Mouse (Mus musculus) adrenal gland, postnatal 0 days (tissue): ENCODE results near the gene Ap1g2. TPM values are rescaled to one million over a fixed set of nuclear protein-coding genes. Genes with fewer than 3 reads are reported as not detected.

ENCODE experiments used
- polyA plus RNA-seq: library from polyadenylated mRNA; unstranded; fragments of >200 nt; fragmentation: Nextera tagmentation; extraction: Ambion mirVana; gene quantifications from 2 replicates; pipeline ENCODE4 v1.2.1, GENCODE M21; 2015

Ap1g2 gene
- polyA plus RNA-seq: 10.0 and 17.4 TPM in 2 replicates

DNA sequence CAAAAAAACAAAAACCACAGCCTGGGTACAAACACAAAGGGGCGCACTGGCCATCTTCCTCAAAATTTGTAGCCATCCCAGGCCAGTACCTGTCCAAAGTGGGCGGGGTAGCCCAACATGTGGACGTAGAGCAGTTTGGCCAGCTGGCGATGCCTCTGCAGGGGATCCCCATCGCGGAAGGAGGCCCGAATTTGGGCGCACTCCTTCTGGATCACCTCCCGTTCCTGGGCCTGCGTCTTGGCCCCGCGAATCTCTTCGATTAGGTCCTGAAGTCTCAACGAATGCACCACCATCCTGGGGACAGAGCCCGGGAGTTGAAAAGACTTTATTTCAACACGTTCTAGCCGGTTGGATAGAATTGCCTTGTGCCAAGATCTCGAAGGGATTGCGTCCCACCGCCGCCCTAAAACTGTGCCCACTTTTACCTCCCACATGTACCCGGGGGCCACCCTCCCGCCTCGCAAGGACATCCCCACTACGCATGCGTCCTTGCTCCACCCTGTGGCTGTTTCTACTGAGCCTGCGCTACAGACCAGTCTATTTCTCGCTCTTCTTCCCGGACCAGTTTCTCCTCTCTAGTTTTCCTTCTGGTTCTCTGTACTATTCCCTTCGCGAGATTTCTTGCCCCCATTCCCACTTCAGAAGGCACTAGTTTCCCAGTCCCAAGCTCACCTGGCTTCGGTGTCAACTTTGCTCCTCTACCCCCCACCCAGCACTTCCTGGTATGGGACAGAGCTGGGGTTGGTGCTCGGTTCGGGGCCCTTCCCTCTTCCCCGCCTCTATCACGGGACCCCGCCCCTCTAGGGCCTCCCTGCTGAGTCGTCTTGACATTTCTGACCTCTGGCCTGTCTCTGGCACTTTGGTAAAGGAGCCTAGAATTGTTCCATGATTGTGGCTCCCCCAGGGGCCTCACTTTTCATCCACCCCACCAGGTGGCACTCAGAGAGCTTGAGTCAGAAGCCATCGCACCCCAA is at the start of gene Ap1g2:
Gene Ap1g2 (minus strand): TSS at position 758 of the 974 bp plus-strand sequence.

DNA sequence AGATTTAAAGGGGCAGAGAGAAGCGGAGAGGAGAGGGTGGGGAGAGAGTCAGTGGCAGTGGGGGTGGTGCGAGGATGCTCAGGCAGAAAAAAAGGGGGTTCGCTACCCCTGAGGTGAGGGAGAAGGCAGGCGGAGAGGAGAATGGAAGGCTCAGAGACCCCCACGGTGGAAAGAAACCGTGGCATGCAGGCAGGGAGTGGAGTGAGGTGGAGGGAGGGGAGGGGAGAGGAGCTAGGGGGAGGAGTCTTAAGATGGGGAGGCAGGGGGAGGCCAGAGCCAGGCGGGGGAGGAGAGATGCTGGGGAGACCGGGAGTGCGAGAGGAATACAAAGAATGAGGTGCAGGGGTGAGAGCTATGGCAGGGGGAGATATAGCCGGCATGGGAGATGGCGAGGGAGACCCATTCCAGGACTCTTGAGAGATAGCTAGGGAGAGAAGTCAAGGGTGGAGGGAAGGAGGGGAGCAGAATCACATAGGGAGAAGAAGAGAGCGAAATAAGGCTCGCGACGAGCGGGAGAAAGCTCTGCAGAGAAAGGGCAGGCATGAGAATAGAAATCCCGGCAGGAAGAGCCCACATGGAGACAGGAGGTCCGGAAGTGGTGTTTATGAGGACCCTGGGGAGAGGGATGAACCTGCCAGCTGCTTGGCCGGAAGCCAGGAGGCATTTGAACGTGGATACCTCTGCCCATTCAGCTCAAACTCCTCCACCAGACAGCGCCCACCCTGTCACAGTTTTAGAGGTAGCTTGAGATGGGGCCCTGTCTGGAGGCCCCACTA is 10.2 kb upstream of the Ap1g2 start, which contains the start of gene Jph4:
Gene Jph4 (minus strand): TSS at position 511 of the 776 bp plus-strand sequence.

DNA sequence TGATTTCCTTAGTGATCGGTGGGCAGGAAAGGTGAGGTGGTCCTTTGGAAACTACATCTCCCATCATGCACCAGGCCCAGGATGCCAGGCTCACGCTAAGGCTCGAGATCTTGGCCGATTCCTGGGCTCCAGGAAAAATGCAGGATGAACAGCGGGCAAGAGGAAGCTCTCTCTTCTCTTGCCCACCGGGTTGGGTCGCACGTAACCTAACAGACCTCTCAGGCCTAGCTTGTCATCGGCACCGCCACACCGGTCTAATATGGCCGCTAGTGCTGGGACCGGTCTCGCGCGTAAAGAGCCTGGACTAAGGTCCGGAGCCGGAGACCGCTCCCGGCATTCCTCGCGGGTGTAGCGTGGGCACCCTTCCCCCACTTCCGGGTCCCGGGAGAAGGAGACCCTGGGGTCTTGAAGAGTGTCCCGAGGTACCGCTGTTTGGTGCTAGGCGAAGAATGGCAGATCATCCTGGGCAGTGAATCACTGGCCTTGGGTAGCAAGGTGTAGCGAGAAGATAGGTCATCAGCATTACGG is 11.6 kb downstream of the Ap1g2 start, which contains the start of gene Thtpa:
Gene Thtpa (plus strand): TSS at position 81 of the 528 bp plus-strand sequence.

DNA sequence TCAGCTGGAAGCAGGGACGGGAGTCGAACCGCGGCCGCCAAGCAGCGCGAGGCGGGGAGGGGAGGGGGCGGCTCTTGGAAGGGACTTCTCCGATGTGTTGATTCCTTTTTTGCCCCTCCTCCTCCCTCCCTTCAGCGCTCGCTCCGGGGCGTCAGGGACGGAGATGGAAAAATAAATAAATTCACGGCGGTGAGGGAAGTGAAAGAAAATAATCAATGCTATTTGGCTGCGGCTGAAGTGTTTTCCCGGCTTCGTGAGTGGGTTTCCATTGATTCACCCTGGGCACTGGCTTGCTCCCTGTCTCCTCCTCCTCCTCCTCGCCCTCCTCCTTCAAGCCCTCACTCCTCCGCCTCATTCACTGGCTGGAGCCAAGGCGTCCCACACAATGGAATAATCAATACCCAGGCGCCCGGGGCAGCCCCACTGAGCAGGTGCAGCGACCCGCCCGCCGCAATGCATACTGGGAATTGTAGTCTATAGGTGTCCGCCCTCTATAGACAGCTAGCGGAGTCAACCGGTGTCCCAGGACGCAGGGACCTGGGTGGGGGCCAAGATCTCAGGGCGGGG is 14.3 kb downstream of the Ap1g2 start, which contains the start of gene Zfhx2:
Gene Zfhx2 (minus strand): TSS at position 314 of the 567 bp plus-strand sequence.

Other genes starting within 250 kb of the Ap1g2 start
- 5.6 and 9.5 TPM in 2 replicates for gene Homez, start 235.6 kb downstream of the Ap1g2 start, polyA plus RNA-seq
- 1.6 and 1.8 TPM in 2 replicates for gene Ppp1r3e, start 229.0 kb downstream of the Ap1g2 start, polyA plus RNA-seq
- gene Bcl2l2, start 223.2 kb downstream of the Ap1g2 start, polyA plus RNA-seq: 3.2 and 4.3 TPM in 2 replicates
- gene Gm20521, start 223.2 kb downstream of the Ap1g2 start, polyA plus RNA-seq: 2.8 TPM in 1 of 2 replicates, not detected in the other
- gene Pabpn1, start 214.1 kb downstream of the Ap1g2 start, polyA plus RNA-seq: 56.6 and 88.0 TPM in 2 replicates
- 47.4 and 48.2 TPM in 2 replicates for gene Slc22a17, start 193.5 kb downstream of the Ap1g2 start, polyA plus RNA-seq
- gene Efs, start 180.5 kb downstream of the Ap1g2 start, polyA plus RNA-seq: 10.4 and 13.2 TPM in 2 replicates
- 0.32 TPM in 1 of 2 replicates, not detected in the other for gene Il25, start 173.9 kb downstream of the Ap1g2 start, polyA plus RNA-seq
- 5.5 and 12.5 TPM in 2 replicates for gene Cmtm5, start 170.3 kb downstream of the Ap1g2 start, polyA plus RNA-seq
- gene Myh6, start 139.7 kb downstream of the Ap1g2 start, polyA plus RNA-seq: 1.1 and 3.5 TPM in 2 replicates
- gene Gm17428, start 129.7 kb downstream of the Ap1g2 start, polyA plus RNA-seq: not detected in 2 replicates
- gene Myh7, start 112.0 kb downstream of the Ap1g2 start, polyA plus RNA-seq: 1.7 and 2.2 TPM in 2 replicates
- 77.4 and 82.0 TPM in 2 replicates for gene Ngdn, start 91.1 kb downstream of the Ap1g2 start, polyA plus RNA-seq
- 4.4 and 6.0 TPM in 2 replicates for gene Zfhx2, start 14.3 kb downstream of the Ap1g2 start, polyA plus RNA-seq
- gene Thtpa, start 11.8 kb downstream of the Ap1g2 start, polyA plus RNA-seq: 13.7 and 16.6 TPM in 2 replicates
- 3.6 and 7.0 TPM in 2 replicates for gene Jph4, start 10.3 kb upstream of the Ap1g2 start, polyA plus RNA-seq
- gene Dhrs2, start 115.4 kb upstream of the Ap1g2 start, polyA plus RNA-seq: 0.37 and 0.41 TPM in 2 replicates